Mouse (Mus musculus): ENCODE measurements around the gene Macf1. TPM values are rescaled to one million over a fixed set of nuclear protein-coding genes. Genes with fewer than 3 reads are reported as not detected.

The Macf1 gene
- total and polyA plus RNA-seq, 3 experiments, result 71.4 to 223 (median 222) TPM

- peak; percentile 67 to 70 for DNase-seq
- Histone ChIP-seq H3K36me3 (ENCODE audit: control insufficient read depth, insufficient read depth, low read length) (peaks cover 10% of the 10 kb centered on the region), H3K27ac (peak overlapping the region; percentile 92), H3K4me1 (ENCODE audit: control insufficient read depth, insufficient read depth, low read length) (peaks cover 15% of the 10 kb centered on the region), H3K79me2 (replicated peaks; ENCODE audit: control insufficient read depth, insufficient read depth, low read length) (0 out of 2 replicates have a peak, but pooled peaks cover 2% of the 10 kb centered on the region), H3K4me3 (peak overlapping the region; percentile 36), H3K9ac (ENCODE audit: low read depth, low read length) (peak overlapping the region; percentile 60), H3K27me3 (ENCODE audit: control insufficient read depth, insufficient read depth, low read length) (no peaks in the 10 kb centered on the region)
- 8% methylated on average over 11 of the region's 11 CpGs for WGBS
- TF ChIP-seq CTCF (IDR thresholded peaks at IDR 0.05), result no peak
- TF ChIP-seq POLR2A (IDR thresholded peaks at IDR 0.05; ENCODE audit: insufficient read depth, low read depth, low read length), result no peak; the same call in 1 of the 2 replicates
- TF ChIP-seq EP300 (IDR thresholded peaks at IDR 0.05; ENCODE audit: insufficient read depth, low read depth, low read length), result no peak
- intact Hi-C loops (cut with DNase I), result no loop called here
Measured at GRCm38 (mm10) chr4:123572434-123573336, 111.5 kb downstream of the Macf1 start.

GRCm38 (mm10) chr4:123571869-123572268, 112.3 kb downstream of the Macf1 start:
- H3K79me2 ChIP-seq (replicated peaks; ENCODE audit: control insufficient read depth, insufficient read depth, low read length), result 0 out of 2 replicates have a peak, but pooled peaks cover 2% of the 10 kb centered on the region
- peaks cover 16% of the 10 kb centered on the region for H3K4me1 ChIP-seq (ENCODE audit: control insufficient read depth, insufficient read depth, low read length)
- no peaks in the 10 kb centered on the region for H3K27me3 ChIP-seq (ENCODE audit: control insufficient read depth, insufficient read depth, low read length)
- H3K4me3 ChIP-seq, result no peak overlapping the region
- TF ChIP-seq CTCF (IDR thresholded peaks at IDR 0.05) (no peak), POLR2A (IDR thresholded peaks at IDR 0.05; ENCODE audit: insufficient read depth, low read depth, low read length) (peak; percentile 67), EP300 (IDR thresholded peaks at IDR 0.05; ENCODE audit: insufficient read depth, low read depth, low read length) (0 out of 2 replicates have a peak, but pooled peaks have one; percentile 49)
- intact Hi-C loops (cut with DNase I), result no loop called here
- under 1% methylated on average over 7 of the region's 7 CpGs for WGBS
- H3K36me3 ChIP-seq (ENCODE audit: control insufficient read depth, insufficient read depth, low read length), result peaks cover 10% of the 10 kb centered on the region
- DNase-seq, result peak; percentile 63 to 75
- H3K9ac ChIP-seq (ENCODE audit: low read depth, low read length), result peak overlapping the region; percentile 70
- H3K27ac ChIP-seq, result peak overlapping the region; percentile 81

GRCm38 (mm10) chr4:123565291-123565861, 118.8 kb downstream of the Macf1 start:
- DNase-seq, result peak; percentile 61 to 69
- H3K4me3 ChIP-seq, result peak overlapping the region; percentile 38
- intact Hi-C loops (cut with DNase I), result no loop called here

GRCm38 (mm10) chr4:123564051-123564791, 119.9 kb downstream of the Macf1 start:
- no peaks in the 10 kb centered on the region for H3K27me3 ChIP-seq (ENCODE audit: control insufficient read depth, insufficient read depth, low read length)
- peak overlapping the region; percentile 66 for H3K9ac ChIP-seq (ENCODE audit: low read depth, low read length)
- H3K4me3 ChIP-seq, result peak overlapping the region; percentile 38
- H3K36me3 ChIP-seq (ENCODE audit: control insufficient read depth, insufficient read depth, low read length), result peaks cover 15% of the 10 kb centered on the region
- 32% methylated on average over 6 of the region's 6 CpGs for WGBS
- TF ChIP-seq POLR2A (IDR thresholded peaks at IDR 0.05; ENCODE audit: insufficient read depth, low read depth, low read length) (no peak), EP300 (IDR thresholded peaks at IDR 0.05; ENCODE audit: insufficient read depth, low read depth, low read length) (peak; percentile 33; the same call in 1 of the 2 replicates)
- intact Hi-C loops (cut with DNase I), result no loop called here
- H3K79me2 ChIP-seq (replicated peaks; ENCODE audit: control insufficient read depth, insufficient read depth, low read length), result 0 out of 2 replicates have a peak, but pooled peaks cover 2% of the 10 kb centered on the region
- peak; percentile 48 to 66 for DNase-seq
- H3K4me1 ChIP-seq (ENCODE audit: control insufficient read depth, insufficient read depth, low read length), result peaks cover 21% of the 10 kb centered on the region
- H3K27ac ChIP-seq, result peak overlapping the region; percentile 88

More at GRCm38 (mm10) chr4:123565291-123565861, 118.8 kb downstream of the Macf1 start:
- H3K9ac ChIP-seq (ENCODE audit: low read depth, low read length), result peak overlapping the region; percentile 25
- H3K27ac ChIP-seq, result peak overlapping the region; percentile 88
- H3K27me3 ChIP-seq (ENCODE audit: control insufficient read depth, insufficient read depth, low read length), result no peaks in the 10 kb centered on the region
- peak; percentile 38; the same call in 1 of the 2 replicates for TF ChIP-seq POLR2A (IDR thresholded peaks at IDR 0.05; ENCODE audit: insufficient read depth, low read depth, low read length)
- TF ChIP-seq CTCF (IDR thresholded peaks at IDR 0.05), result peak; percentile 30; the same call in 1 of the 2 replicates
- TF ChIP-seq EP300 (IDR thresholded peaks at IDR 0.05; ENCODE audit: insufficient read depth, low read depth, low read length), result no peak
- H3K36me3 ChIP-seq (ENCODE audit: control insufficient read depth, insufficient read depth, low read length), result peaks cover 13% of the 10 kb centered on the region
- 10% methylated on average over 7 of the region's 7 CpGs for WGBS
- peaks cover 21% of the 10 kb centered on the region for H3K4me1 ChIP-seq (ENCODE audit: control insufficient read depth, insufficient read depth, low read length)
- 0 out of 2 replicates have a peak, but pooled peaks cover 2% of the 10 kb centered on the region for H3K79me2 ChIP-seq (replicated peaks; ENCODE audit: control insufficient read depth, insufficient read depth, low read length)

- intact Hi-C loops (cut with DNase I), result no loop called here
- peak overlapping the region; percentile 30 for H3K9ac ChIP-seq (ENCODE audit: low read depth, low read length)
- peak overlapping the region; percentile 88 for H3K27ac ChIP-seq
- DNase-seq, result no peak
- H3K4me3 ChIP-seq, result peak overlapping the region; percentile 15; the same call in 1 of the 2 replicates
- WGBS, result 34% methylated on average over 3 of the region's 3 CpGs
- H3K27me3 ChIP-seq (ENCODE audit: control insufficient read depth, insufficient read depth, low read length), result no peaks in the 10 kb centered on the region
- peaks cover 15% of the 10 kb centered on the region for H3K36me3 ChIP-seq (ENCODE audit: control insufficient read depth, insufficient read depth, low read length)
- TF ChIP-seq EP300 (IDR thresholded peaks at IDR 0.05; ENCODE audit: insufficient read depth, low read depth, low read length), result no peak
- TF ChIP-seq POLR2A (IDR thresholded peaks at IDR 0.05; ENCODE audit: insufficient read depth, low read depth, low read length), result no peak
- TF ChIP-seq CTCF (IDR thresholded peaks at IDR 0.05), result no peak
- H3K79me2 ChIP-seq (replicated peaks; ENCODE audit: control insufficient read depth, insufficient read depth, low read length), result peaks cover 1% of the 10 kb centered on the region; the same call in 1 of the 2 replicates
- H3K4me1 ChIP-seq (ENCODE audit: control insufficient read depth, insufficient read depth, low read length), result peaks cover 21% of the 10 kb centered on the region
Measured at GRCm38 (mm10) chr4:123562177-123562815, 121.9 kb downstream of the Macf1 start.
